22 mouse cellular contexts compared by ENCODE assay signal in genomic region chr8:108725631-108726030, GRCm38 (mm10).
DNase-seq lines count a peak whose midpoint lies in the region; ATAC-seq and TF ChIP-seq lines count a peak whose summit lies in the region.
"Had no signal": no experiment of that assay in that cellular context is flagged by ENCODE, and none has a peak within 500 bp of the region (broad histone marks: within the 10 kb centered on the region; RNA-seq: fewer than 3 reads in every experiment).

No protein-coding gene starts in this region.

- no peak for DNase-seq in forebrain, embryonic 10.5 days (ENCODE audit: extremely low spot score, low spot score)
- no peak for DNase-seq in forebrain, embryonic 11.5 days (ENCODE audit: low spot score)
- DNase-seq in lung, adult 2 months = no peak
- DNase-seq in embryonic facial prominence, embryonic 11.5 days (ENCODE audit: low spot score) = no peak
- no peak for DNase-seq in frontal cortex, postnatal 14 days (ENCODE audit: low spot score in 2 of 2)
- DNase-seq in ovary, adult 18-20 months (ENCODE audit: low spot score) = no peak
- DNase-seq: adrenal gland, postnatal 25 days; cerebellum, adult 2 months; heart, postnatal 4 days; kidney, adult 9 months; left cerebral cortex, postnatal 4 days; liver, embryonic 13.5 days; lung, postnatal 36 days; thymus, postnatal 36 days had no signal

- no peak for TF ChIP-seq POLR2A in lung, adult 2 months (IDR thresholded peaks at IDR 0.05; ENCODE audit: borderline replicate concordance, extremely low read depth, low read depth, low read length)

- peaks cover 99% of the 10 kb centered on the region for H3K4me1 ChIP-seq in forebrain, embryonic 10.5 days
- peaks cover 42% of the 10 kb centered on the region for H3K4me1 ChIP-seq in forebrain, embryonic 11.5 days (replicated peaks; ENCODE audit: control insufficient read depth, insufficient read depth, low read length)
- peaks cover 87% of the 10 kb centered on the region for H3K4me1 ChIP-seq in lung, embryonic 15.5 days
- peaks cover 8% of the 10 kb centered on the region for H3K4me1 ChIP-seq in lung, adult 2 months (ENCODE audit: control insufficient read depth, insufficient read depth, low read length)
- H3K4me1 ChIP-seq in embryonic facial prominence, embryonic 11.5 days (ENCODE audit: control insufficient read depth, insufficient read depth, low read length) = peaks cover 28% of the 10 kb centered on the region
- H3K4me1 ChIP-seq in midbrain, embryonic 15.5 days = peaks cover 94% of the 10 kb centered on the region

- peak overlapping the region; percentile 84 for H3K27ac ChIP-seq in forebrain, embryonic 10.5 days
- no peak overlapping the region for H3K27ac ChIP-seq in forebrain, embryonic 11.5 days (ENCODE audit: low read depth, low read length)
- H3K27ac ChIP-seq in lung, embryonic 15.5 days = peak overlapping the region; percentile 65
- 0 out of 2 replicates have a peak overlapping the region, but pooled peaks have one; percentile 28 for H3K27ac ChIP-seq in embryonic facial prominence, embryonic 11.5 days (replicated peaks; ENCODE audit: low read depth, low read length)
- no peak overlapping the region for H3K27ac ChIP-seq in midbrain, embryonic 15.5 days
- H3K27ac ChIP-seq: heart, embryonic 13.5 days; midbrain, embryonic 12.5 days had no signal

- H3K4me2 ChIP-seq in forebrain, embryonic 11.5 days (ENCODE audit: low read depth, low read length, severe bottlenecking) = no peak overlapping the region
- H3K4me2 ChIP-seq in lung, embryonic 15.5 days = no peak overlapping the region
- H3K4me2 ChIP-seq in embryonic facial prominence, embryonic 11.5 days (ENCODE audit: low read depth, low read length) = no peak overlapping the region
- H3K4me2 ChIP-seq in midbrain, embryonic 15.5 days = peak overlapping the region; percentile 5; the same call in 1 of the 2 replicates
- H3K4me2 ChIP-seq: heart, embryonic 13.5 days; liver, embryonic 13.5 days had no signal

- peak overlapping the region; percentile 18 for H3K4me3 ChIP-seq in forebrain, embryonic 10.5 days
- H3K4me3 ChIP-seq in forebrain, embryonic 11.5 days (ENCODE audit: low read depth, low read length) = no peak overlapping the region
- H3K4me3 ChIP-seq in lung, embryonic 15.5 days = no peak overlapping the region
- H3K4me3 ChIP-seq in lung, adult 2 months (replicated peaks; ENCODE audit: extremely low read depth, low read depth, low read length) = no peak overlapping the region
- H3K4me3 ChIP-seq in embryonic facial prominence, embryonic 11.5 days (ENCODE audit: low read depth, low read length) = no peak overlapping the region
- H3K4me3 ChIP-seq in midbrain, embryonic 15.5 days = no peak overlapping the region
- H3K4me3 ChIP-seq: heart, embryonic 13.5 days; liver, embryonic 13.5 days; midbrain, embryonic 12.5 days had no signal

- no peak for ATAC-seq in forebrain, embryonic 11.5 days (replicated peaks; ENCODE audit: low FRiP score)
- ATAC-seq in lung, embryonic 15.5 days (ENCODE audit: borderline replicate concordance, extremely low read depth, low FRiP score, low TSS enrichment) = no peak
- no peak for ATAC-seq in embryonic facial prominence, embryonic 11.5 days (replicated peaks; ENCODE audit: insufficient number of reproducible peaks, low FRiP score, low TSS enrichment, low read depth)
- ATAC-seq in midbrain, embryonic 15.5 days (replicated peaks) = no peak
- ATAC-seq: activated CD4-positive, CD25-positive, alpha-beta regulatory T cell, adult 4 months; forebrain, embryonic 14.5 days; inflammation-experienced regulatory T-cells, adult 6 months had no signal

- no peaks in the 10 kb centered on the region for H3K9me3 ChIP-seq in forebrain, embryonic 10.5 days
- no peaks in the 10 kb centered on the region for H3K9me3 ChIP-seq in forebrain, embryonic 11.5 days (ENCODE audit: control insufficient read depth, low read length)
- H3K9me3 ChIP-seq in lung, embryonic 15.5 days = no peaks in the 10 kb centered on the region
- H3K9me3 ChIP-seq in embryonic facial prominence, embryonic 11.5 days (replicated peaks; ENCODE audit: control insufficient read depth, low read length) = no peaks in the 10 kb centered on the region
- no peaks in the 10 kb centered on the region for H3K9me3 ChIP-seq in midbrain, embryonic 15.5 days
- H3K9me3 ChIP-seq: heart, embryonic 13.5 days; liver, embryonic 13.5 days; midbrain, embryonic 12.5 days had no signal

- no peak for TF ChIP-seq CTCF in lung, adult 2 months (IDR thresholded peaks at IDR 0.05; ENCODE audit: insufficient read depth, low read length)

- H3K27me3 ChIP-seq in forebrain, embryonic 10.5 days (ENCODE audit: poor library complexity, severe bottlenecking) = peaks cover 44% of the 10 kb centered on the region
- no peaks in the 10 kb centered on the region; the same call in 1 of the 2 replicates for H3K27me3 ChIP-seq in forebrain, embryonic 11.5 days (ENCODE audit: control insufficient read depth, insufficient read depth, low read length)
- no peaks in the 10 kb centered on the region for H3K27me3 ChIP-seq in lung, embryonic 15.5 days
- no peaks in the 10 kb centered on the region for H3K27me3 ChIP-seq in embryonic facial prominence, embryonic 11.5 days (ENCODE audit: control insufficient read depth, insufficient read depth, low read length)
- no peaks in the 10 kb centered on the region for H3K27me3 ChIP-seq in midbrain, embryonic 15.5 days (replicated peaks)
- H3K27me3 ChIP-seq: CH12.LX; heart, embryonic 13.5 days had no signal

- H3K36me3 ChIP-seq in forebrain, embryonic 10.5 days (replicated peaks) = no peaks in the 10 kb centered on the region
- H3K36me3 ChIP-seq in forebrain, embryonic 11.5 days (ENCODE audit: control insufficient read depth, insufficient read depth, low read length) = no peaks in the 10 kb centered on the region
- H3K36me3 ChIP-seq in lung, embryonic 15.5 days = no peaks in the 10 kb centered on the region
- H3K36me3 ChIP-seq in embryonic facial prominence, embryonic 11.5 days (replicated peaks; ENCODE audit: control insufficient read depth, insufficient read depth, low read depth, low read length) = no peaks in the 10 kb centered on the region
- H3K36me3 ChIP-seq in midbrain, embryonic 15.5 days (replicated peaks) = no peaks in the 10 kb centered on the region
- H3K36me3 ChIP-seq: heart, embryonic 13.5 days; liver, embryonic 13.5 days; midbrain, embryonic 12.5 days had no signal

- 25% methylated on average over 10 of the region's 10 CpGs for WGBS in forebrain, embryonic 10.5 days
- WGBS in forebrain, embryonic 11.5 days = 35% methylated on average over 10 of the region's 10 CpGs
- WGBS in lung, embryonic 15.5 days = 66% methylated on average over 10 of the region's 10 CpGs
- WGBS in lung, adult 2 months = 87% methylated on average over 10 of the region's 10 CpGs
- WGBS in embryonic facial prominence, embryonic 11.5 days = 40% methylated on average over 10 of the region's 10 CpGs
- 45% methylated on average over 10 of the region's 10 CpGs for WGBS in midbrain, embryonic 15.5 days

- no peak overlapping the region for H3K9ac ChIP-seq in forebrain, embryonic 11.5 days (ENCODE audit: low read length)
- no peak overlapping the region for H3K9ac ChIP-seq in lung, embryonic 15.5 days
- no peak overlapping the region for H3K9ac ChIP-seq in embryonic facial prominence, embryonic 11.5 days (replicated peaks; ENCODE audit: low read length)
- no peak overlapping the region for H3K9ac ChIP-seq in midbrain, embryonic 15.5 days
- H3K9ac ChIP-seq: heart, embryonic 13.5 days; liver, embryonic 13.5 days; midbrain, embryonic 12.5 days had no signal

Comparison
In these comparisons a context has a peak if more than half of its experiments do, and no peak if none do; other contexts are left out.
1. H3K27ac ChIP-seq: peak in forebrain, embryonic 10.5 days (single experiment), lung, embryonic 15.5 days (single experiment) and embryonic facial prominence, embryonic 11.5 days (single experiment); none in forebrain, embryonic 11.5 days (single experiment) and midbrain, embryonic 15.5 days (single experiment).